Mouse (Mus musculus) heart, embryonic 12.5 days (tissue): ENCODE data around the gene Itgad. TPM values are rescaled to one million over a fixed set of nuclear protein-coding genes. Genes with fewer than 3 reads are reported as not detected.

Source experiments
- ATAC-seq: fragments of 200-750 bp; cut with Nextera tagmentation; 2 replicates; pipeline ENCODE4 v1.8.0; 2017; ENCODE audit warnings: moderate TSS enrichment, moderate library complexity; ENCODE audit not compliant: insufficient number of reproducible peaks, low FRiP score
- H3K27ac ChIP-seq: fragments of 300-500 bp; sonication (generic); 2 replicates; pipeline ENCODE4 v1.5.1; 2016; ENCODE audit warnings: mild to moderate bottlenecking, moderate library complexity; ENCODE audit not compliant: poor library complexity, severe bottlenecking
- H3K27me3 ChIP-seq: fragments of 300-500 bp; sonication (generic); replicated peaks from 2 replicates; pipeline ENCODE4 v1.6.1; 2016; ENCODE audit warnings: mild to moderate bottlenecking, moderate library complexity
- H3K36me3 ChIP-seq: fragments of 300-500 bp; sonication (generic); 2 replicates; pipeline ENCODE4 v1.6.1; 2016; ENCODE audit warnings: mild to moderate bottlenecking, moderate library complexity
- H3K4me1 ChIP-seq: fragments of 300-500 bp; sonication (generic); replicated peaks from 2 replicates; pipeline ENCODE4 v1.6.1; 2016; ENCODE audit warnings: mild to moderate bottlenecking
- H3K4me2 ChIP-seq: fragments of 300-500 bp; sonication (generic); 2 replicates; pipeline ENCODE4 v1.6.1; 2016; ENCODE audit warnings: mild to moderate bottlenecking, moderate library complexity
- H3K4me3 ChIP-seq: fragments of 300-500 bp; sonication (generic); 2 replicates; pipeline ENCODE4 v1.5.1; 2016; ENCODE audit warnings: mild to moderate bottlenecking
- H3K9ac ChIP-seq: fragments of 300-500 bp; sonication (generic); 2 replicates; pipeline ENCODE4 v1.6.1; 2016; ENCODE audit warnings: mild to moderate bottlenecking, moderate library complexity
- H3K9me3 ChIP-seq: fragments of 300-500 bp; sonication (generic); replicated peaks from 2 replicates; pipeline ENCODE4 v1.6.1; 2016; ENCODE audit warnings: mild to moderate bottlenecking, moderate library complexity
- WGBS: fragments of 180-500 bp; shearing (Covaris S2); methylation state at CpG from one replicate; pipeline ENCODE4 v1.1.7; 2016; 5-methylcytosine and 5-hydroxymethylcytosine counted together
- polyA plus RNA-seq: library from polyadenylated mRNA; unstranded; fragments of >200 nt; fragmentation: Nextera tagmentation; extraction: Ambion mirVana; gene quantifications from 2 replicates; pipeline ENCODE4 v1.2.1, GENCODE M21; 2016

Gene Itgad
- polyA plus RNA-seq, 1 experiment from 2014 or later, result not detected

GRCm38 (mm10) chr7:128234796-128235195, 80.6 kb downstream of the Itgad start:
- 75% methylated on average over 2 of the region's 2 CpGs for WGBS
- H3K27me3 ChIP-seq, result no peaks in the 10 kb centered on the region
- H3K4me2 ChIP-seq, result no peak overlapping the region
- no peak overlapping the region for H3K9ac ChIP-seq
- H3K36me3 ChIP-seq, result peaks cover 13% of the 10 kb centered on the region; the same call in 1 of the 2 replicates
- H3K9me3 ChIP-seq, result no peaks in the 10 kb centered on the region
- H3K4me3 ChIP-seq, result no peak overlapping the region
- no peak for ATAC-seq
- no peak overlapping the region for H3K27ac ChIP-seq
- peaks cover 16% of the 10 kb centered on the region for H3K4me1 ChIP-seq

- H3K27ac ChIP-seq, result no peak overlapping the region
- H3K9me3 ChIP-seq, result no peaks in the 10 kb centered on the region
- H3K9ac ChIP-seq, result no peak overlapping the region
- no peak overlapping the region for H3K4me3 ChIP-seq
- H3K4me1 ChIP-seq, result peaks cover 16% of the 10 kb centered on the region
- H3K36me3 ChIP-seq, result peaks cover 20% of the 10 kb centered on the region
- no peak for ATAC-seq
- H3K4me2 ChIP-seq, result no peak overlapping the region
- WGBS, result 73% methylated on average over 1 of the region's 1 CpGs
- H3K27me3 ChIP-seq, result no peaks in the 10 kb centered on the region
Measured at GRCm38 (mm10) chr7:128235481-128235880, 81.3 kb downstream of the Itgad start.

- no peak for ATAC-seq
- H3K4me1 ChIP-seq, result peaks cover 16% of the 10 kb centered on the region
- H3K27me3 ChIP-seq, result no peaks in the 10 kb centered on the region
- no peak overlapping the region; the same call in 1 of the 2 replicates for H3K4me3 ChIP-seq
- no peak overlapping the region for H3K27ac ChIP-seq
- H3K4me2 ChIP-seq, result peak overlapping the region; percentile 78; the same call in 1 of the 2 replicates
- peak overlapping the region; percentile 85; the same call in 1 of the 2 replicates for H3K9ac ChIP-seq
- no peaks in the 10 kb centered on the region for H3K9me3 ChIP-seq
- peaks cover 30% of the 10 kb centered on the region for H3K36me3 ChIP-seq
- WGBS, result 92% methylated on average over 13 of the region's 13 CpGs
Measured at GRCm38 (mm10) chr7:128236426-128236825, 82.2 kb downstream of the Itgad start.

GRCm38 (mm10) chr7:128236856-128237592, 82.8 kb downstream of the Itgad start, which contains the start of gene Armc5:
Armc5 (plus strand) TSS chr7:128237342.
- H3K36me3 ChIP-seq, result peaks cover 35% of the 10 kb centered on the region
- ATAC-seq, result peak; percentile 26; the same call in 1 of the 2 replicates
- H3K9ac ChIP-seq, result peak within 1 kb of the TSS; percentile 85
- peak within 1 kb of the TSS; percentile 97 for H3K27ac ChIP-seq
- H3K4me2 ChIP-seq, result peak within 1 kb of the TSS; percentile 78
- no peaks in the 10 kb centered on the region for H3K27me3 ChIP-seq
- WGBS, result 25% methylated on average over 37 of the region's 37 CpGs
- H3K4me1 ChIP-seq, result peaks cover 16% of the 10 kb centered on the region
- peak within 1 kb of the TSS; percentile 78 for H3K4me3 ChIP-seq
- H3K9me3 ChIP-seq, result no peaks in the 10 kb centered on the region

- no peaks in the 10 kb centered on the region for H3K9me3 ChIP-seq
- peaks cover 16% of the 10 kb centered on the region for H3K4me1 ChIP-seq
- H3K36me3 ChIP-seq, result peaks cover 41% of the 10 kb centered on the region
- 1% methylated on average over 25 of the region's 25 CpGs for WGBS
- ATAC-seq, result no peak; the same call in 1 of the 2 replicates
- no peaks in the 10 kb centered on the region for H3K27me3 ChIP-seq
- peak overlapping the region; percentile 97 for H3K27ac ChIP-seq
- H3K9ac ChIP-seq, result peak overlapping the region; percentile 85
- peak overlapping the region; percentile 78 for H3K4me3 ChIP-seq
- H3K4me2 ChIP-seq, result peak overlapping the region; percentile 78
Measured at GRCm38 (mm10) chr7:128237593-128237926, 83.4 kb downstream of the Itgad start.

- Histone ChIP-seq H3K27ac (peak within 1 kb of the TSS; percentile 97), H3K9me3 (no peaks in the 10 kb centered on the region), H3K4me3 (peak within 1 kb of the TSS; percentile 78), H3K27me3 (no peaks in the 10 kb centered on the region), H3K4me2 (peak within 1 kb of the TSS; percentile 78), H3K9ac (peak within 1 kb of the TSS; percentile 85), H3K36me3 (peaks cover 47% of the 10 kb centered on the region), H3K4me1 (peaks cover 16% of the 10 kb centered on the region)
- WGBS, result under 1% methylated on average over 72 of the region's 72 CpGs
- ATAC-seq, result peak; percentile 91
Measured at GRCm38 (mm10) chr7:128237927-128238778, 84.0 kb downstream of the Itgad start, which contains the start of gene 9130023H24Rik. 9130023H24Rik (minus strand) TSS chr7:128238031.

DNA sequence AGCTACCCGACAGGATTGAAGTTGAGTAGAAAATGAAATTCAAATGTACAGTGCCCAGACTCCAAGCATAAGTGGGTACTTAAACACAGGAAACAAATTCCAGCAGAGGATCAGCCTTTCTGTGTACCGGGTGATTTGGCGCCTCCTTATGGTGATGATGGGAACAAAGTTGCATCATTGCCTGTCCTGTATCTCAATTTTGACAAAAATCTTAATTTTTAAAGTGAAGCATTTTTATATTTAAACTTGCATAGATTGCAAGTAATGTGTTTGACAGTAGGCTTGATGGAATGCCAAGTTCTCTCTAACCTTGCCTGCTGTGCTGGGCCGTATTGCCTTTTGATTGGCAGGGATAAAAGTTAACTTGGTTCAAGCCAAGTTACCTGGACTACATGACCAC, 84.8 kb downstream of the Itgad start:
- Histone ChIP-seq H3K4me2 (peak overlapping the region; percentile 77), H3K36me3 (peaks cover 51% of the 10 kb centered on the region), H3K27ac (peak overlapping the region; percentile 87), H3K9me3 (no peaks in the 10 kb centered on the region), H3K9ac (0 out of 2 replicates have a peak overlapping the region, but pooled peaks have one; percentile 51), H3K4me3 (peak overlapping the region; percentile 78), H3K4me1 (peaks cover 16% of the 10 kb centered on the region), H3K27me3 (no peaks in the 10 kb centered on the region)
- ATAC-seq, result no peak
- WGBS, result 25% methylated on average over 4 of the region's 4 CpGs

- Histone ChIP-seq H3K27me3 (no peaks in the 10 kb centered on the region), H3K9ac (no peak overlapping the region), H3K4me3 (no peak overlapping the region), H3K4me1 (peaks cover 16% of the 10 kb centered on the region), H3K9me3 (no peaks in the 10 kb centered on the region), H3K27ac (no peak overlapping the region), H3K4me2 (no peak overlapping the region), H3K36me3 (peaks cover 60% of the 10 kb centered on the region)
- ATAC-seq, result no peak
- 95% methylated on average over 27 of the region's 27 CpGs for WGBS
Measured at GRCm38 (mm10) chr7:128240131-128240784, 86.1 kb downstream of the Itgad start.

DNA sequence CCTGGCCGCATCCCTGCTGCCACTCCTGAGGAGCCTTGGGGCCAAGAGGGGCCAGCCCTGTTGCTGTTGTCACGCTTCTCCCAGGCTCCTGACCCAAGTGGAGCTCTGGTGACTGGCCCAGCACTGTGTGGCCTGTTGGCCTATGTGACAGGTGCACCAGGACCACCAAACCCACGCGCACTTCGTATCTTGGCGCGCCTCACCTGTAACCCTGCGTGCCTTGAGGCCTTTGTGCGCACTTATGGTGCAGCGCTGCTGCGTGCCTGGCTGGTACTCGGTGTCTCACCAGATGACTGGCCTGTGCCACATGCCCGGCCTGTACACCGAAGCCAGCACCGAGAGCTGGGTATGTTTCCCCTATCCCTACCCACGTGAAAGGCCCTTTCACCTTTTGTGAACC, 88.2 kb downstream of the Itgad start:
- no peak overlapping the region for H3K4me2 ChIP-seq
- no peaks in the 10 kb centered on the region for H3K9me3 ChIP-seq
- WGBS, result 95% methylated on average over 16 of the region's 16 CpGs
- ATAC-seq, result no peak
- no peaks in the 10 kb centered on the region for H3K27me3 ChIP-seq
- no peak overlapping the region for H3K4me3 ChIP-seq
- H3K9ac ChIP-seq, result no peak overlapping the region
- H3K36me3 ChIP-seq, result peaks cover 54% of the 10 kb centered on the region
- peaks cover 22% of the 10 kb centered on the region for H3K4me1 ChIP-seq
- no peak overlapping the region for H3K27ac ChIP-seq

GRCm38 (mm10) chr7:128243921-128244320, 89.7 kb downstream of the Itgad start:
- no peak overlapping the region for H3K27ac ChIP-seq
- H3K4me1 ChIP-seq, result peaks cover 32% of the 10 kb centered on the region

More at GRCm38 (mm10) chr7:128243921-128244320, 89.7 kb downstream of the Itgad start:
- peaks cover 63% of the 10 kb centered on the region for H3K36me3 ChIP-seq
- WGBS, result 65% methylated on average over 10 of the region's 10 CpGs
- ATAC-seq, result no peak
- no peaks in the 10 kb centered on the region for H3K27me3 ChIP-seq
- no peak overlapping the region for H3K4me3 ChIP-seq
- H3K9ac ChIP-seq, result 0 out of 2 replicates have a peak overlapping the region, but pooled peaks have one; percentile 21
- H3K9me3 ChIP-seq, result no peaks in the 10 kb centered on the region
- H3K4me2 ChIP-seq, result no peak overlapping the region
